Comparison of ENCODE assay signal across 16 mouse cellular contexts in the genomic region with DNA sequence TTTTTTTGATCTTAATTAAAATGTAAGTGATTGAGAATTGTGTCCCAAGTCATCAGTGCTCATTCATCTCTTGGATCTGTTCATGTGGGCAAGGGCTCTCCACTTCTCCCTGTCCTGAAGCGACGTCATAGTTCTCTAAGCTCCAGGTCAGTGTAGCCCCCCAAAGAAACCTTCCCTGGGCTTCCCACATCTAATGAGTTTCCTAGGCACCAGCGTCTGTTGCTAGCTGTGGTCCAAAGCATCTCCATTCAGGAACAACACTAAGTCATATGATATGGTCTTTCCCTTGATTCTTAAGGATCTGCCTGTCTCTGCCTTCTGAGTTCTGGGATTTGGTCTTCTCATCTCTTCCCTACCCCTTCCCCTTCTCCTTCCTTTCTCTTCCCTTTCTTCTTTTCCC.
"Had no signal": no experiment of that assay in that cellular context is flagged by ENCODE, and none has a peak within 500 bp of the region (broad histone marks: within the 10 kb centered on the region; RNA-seq: fewer than 3 reads in every experiment).

No protein-coding gene starts in this region.

- H3K36me3 ChIP-seq: neural tube, embryonic 13.5 days; neural tube, embryonic 15.5 days; stomach, embryonic 15.5 days had no signal

- DNase-seq: retina, postnatal 1 day; right cerebral cortex, adult 18-20 months; right cerebral cortex, postnatal 14 days; right cerebral cortex, postnatal 25 days; right cerebral cortex, postnatal 4 days; spleen, adult 18-20 months; thymus, adult 18-20 months; thymus, adult 2 months; thymus, postnatal 14 days; thymus, postnatal 25 days; thymus, postnatal 36 days; thymus, postnatal 4 days had no signal

- H3K4me2 ChIP-seq: neural tube, embryonic 13.5 days; neural tube, embryonic 15.5 days; stomach, embryonic 15.5 days had no signal

- H3K27ac ChIP-seq: neural tube, embryonic 13.5 days; neural tube, embryonic 15.5 days; stomach, embryonic 15.5 days; stomach, postnatal 0 days had no signal

- H3K4me1 ChIP-seq: stomach, embryonic 15.5 days had no signal

- H3K4me3 ChIP-seq: neural tube, embryonic 13.5 days; neural tube, embryonic 15.5 days; stomach, embryonic 15.5 days had no signal

- H3K9ac ChIP-seq: neural tube, embryonic 13.5 days; neural tube, embryonic 15.5 days; stomach, embryonic 15.5 days had no signal

- H3K27me3 ChIP-seq: neural tube, embryonic 13.5 days; neural tube, embryonic 15.5 days; stomach, embryonic 15.5 days had no signal

- H3K9me3 ChIP-seq: neural tube, embryonic 13.5 days; neural tube, embryonic 15.5 days; stomach, embryonic 15.5 days had no signal
